Mouse (Mus musculus): ENCODE measurements around the gene Prmt2. TPM values are rescaled to one million over a fixed set of nuclear protein-coding genes. Genes with fewer than 3 reads are reported as not detected.
A peak's percentile ranks its signal among the peaks of the same experiment; 100 is the strongest.

The Prmt2 gene
- 10 to 100 TPM; 10.8 to 12.6 TPM for total RNA-seq (2021)
- long read RNA-seq, experiment 1, transcript Prmt2-201 (11 exons, 2,016 nt): major isoform, 21 of 31 reads
- long read RNA-seq, experiment 1, transcript Prmt2-202 (11 exons, 2,052 nt): minor isoform, 5 of 31 reads
- long read RNA-seq, experiment 1, partial matches to known transcripts: 0 of 31 reads
- long read RNA-seq, experiment 1, other reads (novel, unspliced or antisense): 5 of 31 reads
- long read RNA-seq, experiment 2, transcript Prmt2-201 (11 exons, 2,016 nt): major isoform, 6 of 9 reads
- long read RNA-seq, experiment 2, partial matches to known transcripts: 0 of 9 reads
- long read RNA-seq, experiment 2, other reads (novel, unspliced or antisense): 0 of 9 reads

- DNase-seq: peak; percentile 94
Measured at GRCm38 (mm10) chr10:76237341-76238225, at the start of gene Prmt2. Gene Prmt2, minus strand, starts transcription at chr10:76237865.

- DNase-seq: peak in 1 of 2 experiments; percentile 24
Measured at GRCm38 (mm10) chr10:76278541-76279097, 41.0 kb upstream of the Prmt2 start.

DNA sequence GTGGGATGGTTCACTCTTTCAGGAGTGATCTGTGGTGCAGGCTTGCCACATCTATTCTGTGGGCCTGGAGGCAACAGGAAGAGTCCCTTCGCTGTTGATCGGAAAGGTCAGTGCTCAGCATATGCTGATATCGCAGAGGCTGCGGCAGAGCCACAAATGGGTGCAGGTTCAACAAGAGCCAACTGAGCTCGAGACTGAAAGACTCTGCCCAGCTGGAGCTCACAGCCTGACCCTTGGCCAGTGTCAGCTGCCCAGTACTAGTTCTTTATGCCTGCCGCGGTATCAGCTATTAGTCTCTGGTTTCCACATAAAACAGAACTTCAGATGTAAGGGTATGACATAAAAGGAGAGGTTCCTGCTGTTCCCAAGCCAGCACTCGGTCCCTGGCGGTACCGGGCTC lies 37.6 kb upstream of the Prmt2 start:
- no peak for DNase-seq

- peak in 1 of 2 experiments; percentile 37 for DNase-seq
Measured at GRCm38 (mm10) chr10:76271238-76271637, 33.6 kb upstream of the Prmt2 start.

GRCm38 (mm10) chr10:76262431-76262830 lies 24.8 kb upstream of the Prmt2 start:
- DNase-seq: no peak

- DNase-seq: no peak
Measured at GRCm38 (mm10) chr10:76261447-76261846, 23.8 kb upstream of the Prmt2 start.

GRCm38 (mm10) chr10:76260358-76261059 lies 22.8 kb upstream of the Prmt2 start:
- peak in 1 of 2 experiments; percentile 42 for DNase-seq

- peak in 1 of 2 experiments; percentile 11 for DNase-seq
Measured at GRCm38 (mm10) chr10:76259566-76260232, 22.0 kb upstream of the Prmt2 start.

- DNase-seq: peak; percentile 85 to 89
Measured at GRCm38 (mm10) chr10:76257719-76258390, 20.2 kb upstream of the Prmt2 start.

DNA sequence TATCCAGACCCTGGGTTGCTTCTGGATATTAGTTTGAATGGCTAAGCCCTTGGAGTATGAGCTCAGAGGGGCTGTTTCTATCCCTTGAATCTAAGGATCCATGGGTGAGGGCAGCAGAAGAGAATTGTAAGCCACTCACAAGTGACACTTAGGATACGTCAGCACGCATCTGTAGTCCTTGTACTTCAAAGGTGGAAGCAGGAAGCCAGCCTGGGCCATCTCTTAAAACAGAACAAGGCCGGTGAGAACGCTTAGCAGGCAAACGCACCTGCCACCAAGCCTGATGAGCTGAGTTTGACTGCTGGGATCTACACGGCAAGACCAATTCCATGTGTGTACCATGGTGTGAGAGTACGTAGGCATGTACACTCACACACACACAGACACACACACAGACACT lies 19.6 kb upstream of the Prmt2 start:
- no peak for DNase-seq

GRCm38 (mm10) chr10:76255617-76256016 lies 18.0 kb upstream of the Prmt2 start:
- DNase-seq: no peak

DNA sequence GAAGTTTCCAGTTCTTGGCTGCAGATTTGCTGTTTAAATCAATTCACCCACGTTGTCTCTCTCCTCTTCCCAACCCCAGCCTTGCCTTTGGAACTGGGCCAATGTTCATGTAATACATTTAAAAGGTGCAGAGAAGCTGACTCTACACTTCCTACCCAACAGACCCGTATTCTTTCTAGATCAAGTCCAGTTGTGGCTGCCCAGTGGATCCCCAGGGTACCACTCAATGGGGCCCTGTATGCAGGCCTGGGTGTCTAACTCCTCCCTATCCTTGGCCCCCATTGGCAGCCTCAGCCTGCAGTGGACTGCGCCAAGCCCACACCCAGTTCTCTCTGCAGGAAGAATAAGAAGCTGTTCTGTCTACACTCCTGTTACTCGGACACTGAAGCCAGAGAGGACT lies 15.9 kb upstream of the Prmt2 start, which contains the start of gene S100b:
Gene S100b, plus strand, starts transcription at position 318 of the 400 bp plus-strand sequence.
- peak in 1 of 2 experiments; percentile 25 for DNase-seq

DNA sequence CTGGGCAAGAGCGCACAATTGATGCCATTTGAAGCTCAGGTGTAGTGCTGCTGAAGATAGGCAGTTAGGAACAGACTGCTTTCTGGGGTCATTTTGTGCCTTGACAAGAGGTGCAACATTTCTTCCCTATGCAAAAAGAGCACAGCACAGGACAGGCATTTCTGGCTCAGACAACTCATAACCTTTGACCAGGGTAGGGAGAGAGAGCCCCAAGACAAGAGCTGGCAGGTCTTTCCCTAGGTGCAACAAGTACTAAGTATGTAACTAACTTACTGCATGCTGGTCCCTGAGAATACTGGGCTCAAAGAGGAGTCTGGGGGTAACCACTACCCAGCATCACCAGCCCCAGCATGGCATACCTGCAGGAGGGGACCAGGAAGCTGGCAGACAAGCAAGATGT lies 15.4 kb upstream of the Prmt2 start:
- no peak for DNase-seq

DNA sequence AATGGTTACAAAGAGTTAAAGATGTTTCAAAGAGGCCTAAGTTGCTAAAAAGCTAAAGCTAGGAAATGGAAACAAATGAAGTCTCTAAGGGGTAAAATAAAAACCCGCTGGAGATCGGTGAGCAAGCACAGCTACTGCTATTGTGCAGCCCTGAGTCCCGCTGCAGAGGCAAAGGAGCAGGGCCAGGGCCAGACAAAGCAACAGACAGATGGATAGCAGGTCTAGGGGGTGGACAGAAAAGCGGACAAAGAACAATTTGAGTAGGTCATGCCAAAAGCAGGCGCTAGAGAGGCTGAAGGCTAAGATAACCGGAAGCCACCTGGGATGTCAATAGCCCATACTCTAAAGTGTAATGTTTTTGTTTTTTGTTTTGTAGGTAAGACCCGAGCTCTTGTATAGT lies 13.2 kb upstream of the Prmt2 start:
- DNase-seq: no peak

DNA sequence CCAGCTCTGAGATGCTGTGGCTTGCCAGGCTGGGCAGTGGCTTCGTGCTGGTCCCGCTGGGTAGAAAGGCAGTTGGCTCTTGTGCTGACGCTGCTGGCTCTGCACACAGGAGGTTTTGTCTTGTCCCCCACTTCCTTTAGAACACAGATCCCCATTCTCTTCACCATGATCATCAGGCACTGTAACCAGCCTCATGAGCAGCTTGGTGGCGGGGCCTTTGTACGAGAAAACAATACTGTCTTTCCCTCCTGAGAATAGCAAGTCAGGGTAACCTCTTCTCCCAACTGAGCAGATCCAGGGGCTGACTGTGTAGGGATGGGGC lies 10.9 kb upstream of the Prmt2 start:
- DNase-seq: no peak

- no peak for DNase-seq
Measured at GRCm38 (mm10) chr10:76247960-76248646, 10.4 kb upstream of the Prmt2 start.

- no peak for DNase-seq
Measured at GRCm38 (mm10) chr10:76246601-76247000, 8.9 kb upstream of the Prmt2 start.

GRCm38 (mm10) chr10:76245106-76245505 lies 7.4 kb upstream of the Prmt2 start:
- no peak for DNase-seq

- no peak for DNase-seq
Measured at GRCm38 (mm10) chr10:76239401-76239800, 1.7 kb upstream of the Prmt2 start.

- DNase-seq: no peak
Measured at GRCm38 (mm10) chr10:76229627-76230026, 8.0 kb downstream of the Prmt2 start.
